Mouse (Mus musculus) yolk sac, embryonic 10.5 days (tissue): Measurements from ENCODE around the gene Pdia6.

Experiments used
- DNase-seq: peaks from one replicate; pipeline ENCODE4 v3.0.0-alpha.2; 2017; ENCODE audit warnings: low spot score

Gene Pdia6

DNA sequence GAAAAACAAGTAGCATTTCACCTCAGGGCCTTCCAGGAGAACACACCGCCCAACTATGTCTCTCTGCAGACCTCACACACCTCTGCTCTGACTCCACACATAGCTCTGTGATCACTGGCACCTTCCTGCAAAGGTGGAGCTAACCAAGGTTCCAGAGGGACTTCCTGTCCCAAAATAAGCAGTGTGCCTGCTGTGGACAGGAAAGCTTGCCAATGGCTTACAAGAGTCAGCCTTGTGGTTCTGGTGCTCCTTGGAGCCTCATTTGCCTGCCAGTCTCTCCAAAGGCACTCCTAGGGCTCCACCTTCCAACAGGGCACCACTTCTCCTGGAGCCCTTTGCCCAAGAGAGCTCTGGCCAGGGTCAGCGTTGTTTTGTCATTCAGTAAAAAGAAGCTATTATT, 1.5 kb upstream of the Pdia6 start:
- DNase-seq, result no peak

- DNase-seq, result no peak
Measured at GRCm38 (mm10) chr12:17266673-17266990, 287 bp downstream of the Pdia6 start.

DNA sequence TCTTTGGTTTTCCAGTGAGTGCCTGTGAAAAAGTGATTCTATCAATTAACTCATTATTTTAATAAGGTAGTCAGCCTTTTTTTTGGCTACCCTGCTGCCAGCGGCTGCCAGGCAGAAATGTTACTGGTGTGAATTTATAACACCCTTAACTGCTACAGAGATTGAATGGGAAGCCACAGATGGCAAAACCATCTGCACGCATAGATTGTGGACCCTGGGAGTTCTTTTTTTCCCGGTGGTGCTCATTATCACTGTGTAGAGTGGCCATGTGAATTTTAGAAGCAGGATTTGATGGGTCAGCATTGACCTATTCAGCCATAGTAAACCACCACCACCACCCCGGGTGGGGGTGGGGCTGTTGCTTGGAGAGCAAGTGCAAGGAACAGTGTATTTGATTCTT, 971 bp downstream of the Pdia6 start:
- no peak for DNase-seq

GRCm38 (mm10) chr12:17271272-17271671, 4.9 kb downstream of the Pdia6 start:
- no peak for DNase-seq

GRCm38 (mm10) chr12:17273841-17274240, 7.5 kb downstream of the Pdia6 start:
- no peak for DNase-seq

DNA sequence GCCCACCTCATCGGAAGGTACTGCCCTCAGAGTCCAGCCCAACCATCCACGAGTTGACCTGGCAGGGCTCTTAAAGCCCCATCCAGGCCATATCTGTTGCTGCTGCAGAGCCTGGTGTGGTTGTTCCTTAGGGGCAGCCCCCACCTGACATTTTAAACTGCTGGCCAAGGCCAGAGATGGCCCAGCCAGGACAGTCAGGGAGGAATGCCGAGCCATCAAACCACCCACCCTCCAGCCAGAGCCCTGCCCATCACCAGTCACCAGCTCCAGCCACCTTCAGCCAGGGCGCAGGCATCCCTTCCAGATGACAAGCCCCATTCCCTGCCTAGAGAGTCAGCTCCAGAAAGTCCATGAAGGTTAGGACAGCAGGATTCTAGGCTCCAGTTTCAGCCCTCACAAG, 22.2 kb downstream of the Pdia6 start:
- DNase-seq, result no peak

- no peak for DNase-seq
Measured at GRCm38 (mm10) chr12:17289060-17289459, 22.7 kb downstream of the Pdia6 start.

DNA sequence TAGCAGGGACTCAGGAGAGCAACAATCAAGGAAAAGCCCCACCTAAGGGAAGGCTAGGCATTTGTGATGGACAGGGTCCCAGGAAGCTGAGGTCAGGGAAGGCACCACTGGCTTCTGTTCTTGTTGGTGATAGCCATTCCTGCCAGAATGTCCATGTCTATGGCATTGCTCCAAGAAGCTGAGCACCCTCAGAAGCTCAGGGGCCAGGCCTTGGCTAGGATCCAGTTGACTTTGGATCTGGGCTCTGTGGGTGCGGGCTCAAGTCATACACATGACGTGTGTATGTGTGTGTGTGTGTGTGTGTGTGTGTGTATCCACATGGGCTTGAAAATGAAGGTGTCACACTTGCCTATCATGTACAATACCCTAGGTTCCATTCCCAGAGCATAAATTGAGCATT, 23.6 kb downstream of the Pdia6 start:
- no peak for DNase-seq

DNA sequence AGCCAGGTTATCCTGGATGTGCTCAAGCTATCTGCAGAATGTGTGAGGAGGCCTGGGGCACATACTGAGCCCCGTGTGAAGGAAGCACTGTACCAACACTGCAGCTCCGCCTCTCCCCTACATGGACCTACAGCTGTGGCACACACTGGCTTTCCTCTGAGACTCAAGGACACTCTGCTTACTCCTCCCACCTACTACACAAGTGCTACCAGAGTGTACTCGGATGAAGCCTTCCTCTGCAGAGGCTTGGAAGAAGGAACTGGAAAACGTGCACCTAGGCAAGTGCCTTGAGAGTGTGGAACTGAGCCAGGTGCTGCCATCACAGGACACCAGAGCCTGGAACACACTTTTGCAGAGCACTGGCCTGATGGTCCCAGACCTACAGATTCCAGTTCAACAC, 24.2 kb downstream of the Pdia6 start:
- no peak for DNase-seq

- DNase-seq, result no peak
Measured at GRCm38 (mm10) chr12:17296899-17297298, 30.6 kb downstream of the Pdia6 start.

- no peak for DNase-seq
Measured at GRCm38 (mm10) chr12:17299902-17300301, 33.6 kb downstream of the Pdia6 start.

GRCm38 (mm10) chr12:17305445-17305844, 39.1 kb downstream of the Pdia6 start:
- DNase-seq, result no peak

GRCm38 (mm10) chr12:17308246-17308645, 41.9 kb downstream of the Pdia6 start:
- no peak for DNase-seq

GRCm38 (mm10) chr12:17310852-17311839, 44.8 kb downstream of the Pdia6 start:
- no peak for DNase-seq

DNA sequence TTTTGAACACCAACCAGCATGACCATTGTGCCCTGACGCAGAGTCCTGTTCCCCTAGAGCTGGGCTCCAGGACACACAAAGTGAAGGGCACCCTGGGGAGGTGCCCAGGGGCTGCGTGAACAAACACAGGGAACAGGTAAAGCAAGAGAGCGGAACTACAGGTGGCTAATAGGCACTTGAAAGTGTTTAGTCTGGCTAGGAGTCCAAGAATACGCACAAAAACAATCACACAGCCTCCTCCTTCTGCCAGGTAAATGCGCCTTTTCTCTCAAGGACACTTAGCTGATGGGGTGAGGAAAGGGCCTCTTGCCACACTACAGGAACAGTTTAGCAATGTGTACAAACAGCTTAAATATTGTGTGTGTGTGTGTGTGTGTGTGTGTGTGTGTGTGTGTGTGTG, 49.8 kb downstream of the Pdia6 start:
- DNase-seq, result no peak

GRCm38 (mm10) chr12:17317970-17318369, 51.6 kb downstream of the Pdia6 start:
- no peak for DNase-seq

DNA sequence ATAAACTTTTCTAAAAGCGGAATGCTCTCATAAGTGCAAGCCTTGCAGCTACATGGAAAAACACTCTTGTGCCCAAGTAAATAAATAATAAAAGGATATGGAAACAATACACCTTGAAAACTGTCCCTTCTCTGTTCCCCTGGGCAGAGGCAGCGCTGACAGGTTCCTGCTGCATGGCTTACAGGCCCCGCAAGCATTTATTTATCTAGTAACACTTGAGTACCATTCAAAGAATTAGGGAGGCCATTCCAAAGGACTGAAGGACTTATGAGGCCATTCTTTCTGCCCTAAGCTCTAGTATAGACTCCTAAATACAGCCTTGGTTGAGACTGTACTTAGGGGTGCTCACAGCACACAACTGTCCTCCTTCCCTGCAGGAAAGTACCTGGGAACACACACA, 52.1 kb downstream of the Pdia6 start:
- DNase-seq, result no peak

DNA sequence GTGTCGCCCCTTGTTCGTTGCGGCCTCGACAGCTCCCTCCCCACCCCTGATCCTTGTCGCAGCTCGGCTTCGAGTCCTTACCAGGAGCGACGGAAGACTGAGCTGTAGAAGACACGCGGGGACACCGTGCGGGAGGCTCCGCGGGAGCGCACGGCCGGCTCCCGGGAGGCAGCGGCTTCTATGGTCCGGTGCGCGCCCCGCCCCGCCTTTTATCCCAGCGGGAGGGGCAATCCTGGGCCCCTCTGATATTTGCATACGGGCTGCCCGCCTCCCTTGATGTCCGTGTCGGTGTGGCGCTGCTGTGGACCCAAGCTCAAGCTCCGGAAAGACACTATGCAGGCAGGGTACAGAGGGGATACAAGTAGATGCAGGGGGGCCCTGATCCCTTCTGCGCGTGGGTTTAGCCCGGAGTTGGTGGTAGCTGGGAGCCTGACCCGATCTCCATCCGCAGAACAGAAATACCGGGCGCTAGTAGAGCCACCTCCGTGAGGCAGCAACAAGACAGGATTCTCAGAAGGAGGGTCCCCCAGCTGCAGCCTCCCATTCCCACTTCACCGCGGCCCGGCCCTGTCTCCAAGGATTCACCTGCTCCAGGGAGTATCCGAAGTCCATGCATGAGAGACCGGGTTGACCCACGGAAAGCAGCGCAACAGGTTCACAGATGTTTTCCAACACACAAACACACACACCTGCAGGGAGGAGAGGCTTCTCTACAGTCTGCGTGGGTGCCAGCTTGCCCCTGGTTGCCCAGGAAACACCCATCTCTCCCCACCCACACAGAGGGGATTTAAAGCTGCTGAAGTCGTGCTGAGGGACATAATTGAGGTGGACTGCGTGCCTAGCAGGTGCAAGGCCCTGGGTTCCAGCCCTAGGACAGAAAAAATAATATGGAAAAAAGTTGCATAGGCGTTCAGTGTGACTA, 58.5 kb downstream of the Pdia6 start:
- peak; percentile 16 for DNase-seq

- DNase-seq, result no peak
Measured at GRCm38 (mm10) chr12:17329259-17329658, 62.9 kb downstream of the Pdia6 start, which contains the start of gene Atp6v1c2. Gene Atp6v1c2, minus strand, starts transcription at chr12:17329359.

DNA sequence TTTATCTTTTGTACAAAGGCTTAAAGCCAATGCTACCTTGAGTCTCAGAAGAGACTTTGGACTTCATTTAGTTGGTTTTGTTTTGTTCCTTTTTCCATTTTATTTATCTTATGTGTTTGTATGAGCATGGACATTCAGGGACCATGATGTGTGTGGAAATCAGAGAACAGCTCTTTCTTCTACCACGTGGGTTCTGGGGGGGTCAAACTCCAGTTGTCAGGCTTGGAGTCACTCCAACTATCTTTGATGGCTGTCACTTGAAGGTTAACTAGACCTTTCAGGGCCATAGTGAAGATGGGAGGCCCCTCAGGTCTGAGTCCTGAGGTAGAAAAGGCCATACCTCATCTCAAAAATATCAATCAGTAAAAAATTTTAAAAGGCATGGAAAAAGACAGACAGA, 67.1 kb downstream of the Pdia6 start:
- DNase-seq, result no peak
